Comparison of ENCODE assay signal across 7 mouse cellular contexts in genomic region chr12:119946311-119946692, GRCm38 (mm10). TPM values are rescaled to one million over a fixed set of nuclear protein-coding genes. Genes with fewer than 3 reads are reported as not detected.
DNase-seq lines count a peak whose midpoint lies in the region; ATAC-seq lines count a peak whose summit lies in the region.

No protein-coding gene starts in this region.

- peak overlapping the region; percentile 38 for H3K4me3 ChIP-seq in liver, embryonic 11.5 days (ENCODE audit: low read depth, low read length)
- H3K4me3 ChIP-seq in forebrain, embryonic 10.5 days = peak overlapping the region; percentile 65
- H3K4me3 ChIP-seq in hindbrain, embryonic 15.5 days = peak overlapping the region; percentile 79
- H3K4me3 ChIP-seq in midbrain, embryonic 16.5 days (ENCODE audit: low read depth, low read length) = peak overlapping the region; percentile 40

- 0 out of 2 replicates have a peak, but pooled peaks have one; percentile 26 for ATAC-seq in liver, embryonic 11.5 days (replicated peaks; ENCODE audit: low FRiP score)
- ATAC-seq in hindbrain, embryonic 15.5 days (ENCODE audit: low FRiP score, low read depth) = peak; percentile 77
- ATAC-seq in midbrain, embryonic 16.5 days = peak; percentile 90

- H3K36me3 ChIP-seq in liver, embryonic 11.5 days (ENCODE audit: control insufficient read depth, insufficient read depth, low read length) = no peaks in the 10 kb centered on the region
- H3K36me3 ChIP-seq in forebrain, embryonic 10.5 days (replicated peaks) = no peaks in the 10 kb centered on the region
- H3K36me3 ChIP-seq in hindbrain, embryonic 15.5 days = no peaks in the 10 kb centered on the region
- H3K36me3 ChIP-seq in midbrain, embryonic 16.5 days (ENCODE audit: control insufficient read depth, insufficient read depth, low read length) = no peaks in the 10 kb centered on the region

- no peaks in the 10 kb centered on the region for H3K4me1 ChIP-seq in liver, embryonic 11.5 days (replicated peaks; ENCODE audit: control insufficient read depth, insufficient read depth, low read length)
- H3K4me1 ChIP-seq in forebrain, embryonic 10.5 days = peaks cover 10% of the 10 kb centered on the region
- H3K4me1 ChIP-seq in hindbrain, embryonic 15.5 days (replicated peaks) = 0 out of 2 replicates have a peak, but pooled peaks cover 9% of the 10 kb centered on the region
- H3K4me1 ChIP-seq in midbrain, embryonic 16.5 days (ENCODE audit: control insufficient read depth, insufficient read depth, low read length) = peaks cover 7% of the 10 kb centered on the region; the same call in 1 of the 2 replicates

- H3K4me2 ChIP-seq in liver, embryonic 11.5 days = peak overlapping the region; percentile 67
- peak overlapping the region; percentile 93 for H3K4me2 ChIP-seq in hindbrain, embryonic 15.5 days
- peak overlapping the region; percentile 45 for H3K4me2 ChIP-seq in midbrain, embryonic 16.5 days (ENCODE audit: low read length)

- DNase-seq in liver, embryonic 11.5 days (ENCODE audit: low spot score) = no peak
- DNase-seq in liver = no peak
- DNase-seq in forebrain, embryonic 10.5 days (ENCODE audit: extremely low spot score, low spot score) = no peak
- no peak for DNase-seq in Muller cell, postnatal 12 days (ENCODE audit: inconsistent ontology term)
- DNase-seq in spleen, postnatal 36 days (ENCODE audit: low spot score in 2 of 2) = no peak

- H3K9ac ChIP-seq in liver, embryonic 11.5 days (ENCODE audit: low read depth, low read length) = no peak overlapping the region
- H3K9ac ChIP-seq in hindbrain, embryonic 15.5 days = peak overlapping the region; percentile 70
- peak overlapping the region; percentile 49 for H3K9ac ChIP-seq in midbrain, embryonic 16.5 days (ENCODE audit: low read depth, low read length)

- no peaks in the 10 kb centered on the region for H3K9me3 ChIP-seq in liver, embryonic 11.5 days (ENCODE audit: control insufficient read depth, low read length)
- H3K9me3 ChIP-seq in forebrain, embryonic 10.5 days = no peaks in the 10 kb centered on the region
- no peaks in the 10 kb centered on the region for H3K9me3 ChIP-seq in hindbrain, embryonic 15.5 days
- H3K9me3 ChIP-seq in midbrain, embryonic 16.5 days (replicated peaks; ENCODE audit: control insufficient read depth, low read length, poor library complexity, severe bottlenecking) = no peaks in the 10 kb centered on the region

- peaks cover 14% of the 10 kb centered on the region for H3K27me3 ChIP-seq in liver, embryonic 11.5 days (replicated peaks; ENCODE audit: control insufficient read depth, insufficient read depth, low read length)
- peaks cover 19% of the 10 kb centered on the region for H3K27me3 ChIP-seq in forebrain, embryonic 10.5 days (ENCODE audit: poor library complexity, severe bottlenecking)
- H3K27me3 ChIP-seq in hindbrain, embryonic 15.5 days = no peaks in the 10 kb centered on the region
- no peaks in the 10 kb centered on the region for H3K27me3 ChIP-seq in midbrain, embryonic 16.5 days (ENCODE audit: control insufficient read depth, insufficient read depth, low read depth, low read length)

- WGBS in liver, embryonic 11.5 days = 6% methylated on average over 14 of the region's 14 CpGs
- WGBS in forebrain, embryonic 10.5 days = 3% methylated on average over 14 of the region's 14 CpGs
- WGBS in hindbrain, embryonic 15.5 days = 1% methylated on average over 14 of the region's 14 CpGs
- under 1% methylated on average over 14 of the region's 14 CpGs for WGBS in midbrain, embryonic 16.5 days

- H3K27ac ChIP-seq in liver, embryonic 11.5 days (ENCODE audit: low read depth, low read length) = no peak overlapping the region
- peak overlapping the region; percentile 85 for H3K27ac ChIP-seq in forebrain, embryonic 10.5 days
- peak overlapping the region; percentile 77 for H3K27ac ChIP-seq in hindbrain, embryonic 15.5 days (replicated peaks)
- peak overlapping the region; percentile 50 for H3K27ac ChIP-seq in midbrain, embryonic 16.5 days (ENCODE audit: low read length)

RNA-seq across cellular contexts. Expression of gene Tmem196, which starts 0.7 kb away (rescaled TPM):
- polyA plus RNA-seq in liver, embryonic 11.5 days (2014; fragmentation: Nextera tagmentation; extraction: Ambion mirVana) = 0.29 TPM in 1 of 2 replicates, not detected in the other
- polyA plus RNA-seq in forebrain, embryonic 10.5 days (2016; fragmentation: Nextera tagmentation; extraction: Ambion mirVana) = 1.3 and 1.8 TPM in 2 replicates
- polyA plus RNA-seq in hindbrain, embryonic 15.5 days (2015; fragmentation: Nextera tagmentation; extraction: Ambion mirVana) = 13.2 and 14.4 TPM in 2 replicates
- 16.6 and 20.5 TPM in 2 replicates for polyA plus RNA-seq in midbrain, embryonic 16.5 days (2015; fragmentation: Nextera tagmentation; extraction: Ambion mirVana)

Comparison
In these comparisons a context has a peak if more than half of its experiments do, and no peak if none do; other contexts are left out.
1. ATAC-seq: peak in every context shown above with its lines; median percentile 90 in midbrain, embryonic 16.5 days; 77 in hindbrain, embryonic 15.5 days; 26 in liver, embryonic 11.5 days.